Mouse (Mus musculus): ENCODE results near the gene Tmem9.

- TF ChIP-seq CTCF (IDR thresholded peaks at IDR 0.05; ENCODE audit: borderline replicate concordance, extremely low read depth, insufficient read depth, insufficient read length) = no peak
- TF ChIP-seq POLR2A (IDR thresholded peaks at IDR 0.05; ENCODE audit: borderline replicate concordance, extremely low read depth, insufficient read depth, insufficient read length, poor library complexity, severe bottlenecking) = no peak
Observed at GRCm38 (mm10) chr1:136013513-136013912, 5.6 kb downstream of the Tmem9 start.

Measured in brain, embryonic 14.5 days (tissue).